Mouse (Mus musculus) ES-Bruce4 (cell line): Measurements from ENCODE around the gene Lrrc30.

Source experiments
- CTCF ChIP-seq: IDR thresholded peaks from one replicate; pipeline ENCODE4 v1.8.1; 2011; ENCODE audit warnings: low read depth, low read length
- EP300 ChIP-seq: IDR thresholded peaks from 2 replicates; pipeline ENCODE4 v1.6.1; 2011; ENCODE audit warnings: low read depth, low read length; ENCODE audit not compliant: insufficient read depth

- TF ChIP-seq CTCF (no peak), EP300 (no peak)
Observed at GRCm38 (mm10) chr17:67612576-67612975, 19.9 kb downstream of the Lrrc30 start.
